Mouse (Mus musculus) heart, embryonic 12.5 days (tissue): ENCODE measurements around the gene Tekt1. TPM values are rescaled to one million over a fixed set of nuclear protein-coding genes. Genes with fewer than 3 reads are reported as not detected.

Source experiments
- ATAC-seq: fragments of 200-750 bp; cut with Nextera tagmentation; 2 replicates; pipeline ENCODE4 v1.8.0; 2017; ENCODE audit warnings: moderate TSS enrichment, moderate library complexity; ENCODE audit not compliant: insufficient number of reproducible peaks, low FRiP score
- H3K27ac ChIP-seq: fragments of 300-500 bp; sonication (generic); 2 replicates; pipeline ENCODE4 v1.5.1; 2016; ENCODE audit warnings: mild to moderate bottlenecking, moderate library complexity; ENCODE audit not compliant: poor library complexity, severe bottlenecking
- H3K27me3 ChIP-seq: fragments of 300-500 bp; sonication (generic); replicated peaks from 2 replicates; pipeline ENCODE4 v1.6.1; 2016; ENCODE audit warnings: mild to moderate bottlenecking, moderate library complexity
- H3K36me3 ChIP-seq: fragments of 300-500 bp; sonication (generic); 2 replicates; pipeline ENCODE4 v1.6.1; 2016; ENCODE audit warnings: mild to moderate bottlenecking, moderate library complexity
- H3K4me1 ChIP-seq: fragments of 300-500 bp; sonication (generic); replicated peaks from 2 replicates; pipeline ENCODE4 v1.6.1; 2016; ENCODE audit warnings: mild to moderate bottlenecking
- H3K4me2 ChIP-seq: fragments of 300-500 bp; sonication (generic); 2 replicates; pipeline ENCODE4 v1.6.1; 2016; ENCODE audit warnings: mild to moderate bottlenecking, moderate library complexity
- H3K4me3 ChIP-seq: fragments of 300-500 bp; sonication (generic); 2 replicates; pipeline ENCODE4 v1.5.1; 2016; ENCODE audit warnings: mild to moderate bottlenecking
- H3K9ac ChIP-seq: fragments of 300-500 bp; sonication (generic); 2 replicates; pipeline ENCODE4 v1.6.1; 2016; ENCODE audit warnings: mild to moderate bottlenecking, moderate library complexity
- H3K9me3 ChIP-seq: fragments of 300-500 bp; sonication (generic); replicated peaks from 2 replicates; pipeline ENCODE4 v1.6.1; 2016; ENCODE audit warnings: mild to moderate bottlenecking, moderate library complexity
- WGBS: fragments of 180-500 bp; shearing (Covaris S2); methylation state at CpG from one replicate; pipeline ENCODE4 v1.1.7; 2016; 5-methylcytosine and 5-hydroxymethylcytosine counted together
- polyA plus RNA-seq: library from polyadenylated mRNA; unstranded; fragments of >200 nt; fragmentation: Nextera tagmentation; extraction: Ambion mirVana; gene quantifications from 2 replicates; pipeline ENCODE4 v1.2.1, GENCODE M21; 2016

Tekt1 gene
- polyA plus RNA-seq, 1 experiment from 2014 or later: 0.32 TPM

DNA sequence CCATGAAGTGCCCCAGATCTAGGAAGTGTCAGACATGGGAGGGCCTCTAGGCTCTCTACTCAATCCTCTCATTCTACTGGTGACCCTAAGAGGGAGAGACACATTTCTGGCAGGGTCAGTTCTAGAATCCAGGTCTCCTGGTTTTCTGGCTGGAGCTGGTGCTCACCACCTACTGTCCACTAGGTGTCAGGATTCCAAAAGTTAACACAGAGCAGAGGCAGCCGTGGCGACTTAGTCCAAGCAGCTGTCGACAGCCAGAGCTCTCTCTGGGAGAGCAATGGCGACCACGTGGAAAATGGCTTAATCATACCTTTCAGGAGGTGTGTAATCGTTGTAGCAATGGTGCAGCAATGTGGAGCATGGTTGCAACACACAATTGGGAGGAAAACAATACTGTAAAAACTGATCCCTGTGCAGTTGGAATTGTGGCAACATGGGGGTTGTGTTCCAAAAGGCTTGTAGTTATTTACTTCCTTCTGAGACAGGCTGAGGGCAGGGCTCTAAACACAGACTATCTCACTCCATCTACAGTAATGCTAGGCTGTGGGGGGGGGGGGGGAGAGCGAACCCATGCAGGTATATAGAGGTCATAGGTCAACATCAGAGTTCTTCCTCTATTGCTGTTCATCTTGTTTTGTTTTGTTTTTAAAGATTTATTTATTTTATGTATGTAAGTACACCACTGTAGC lies 19.5 kb downstream of the Tekt1 start:
- Histone ChIP-seq H3K27me3 (peaks cover 10% of the 10 kb centered on the region; the same call in 1 of the 2 replicates), H3K36me3 (no peaks in the 10 kb centered on the region), H3K27ac (no peak overlapping the region), H3K4me1 (peaks cover 2% of the 10 kb centered on the region; the same call in 1 of the 2 replicates), H3K9ac (no peak overlapping the region), H3K4me2 (peak overlapping the region; percentile 40; the same call in 1 of the 2 replicates), H3K9me3 (no peaks in the 10 kb centered on the region), H3K4me3 (no peak overlapping the region)
- ATAC-seq: peak; percentile 77; the same call in 1 of the 2 replicates
- WGBS: 11% methylated on average over 7 of the region's 7 CpGs

DNA sequence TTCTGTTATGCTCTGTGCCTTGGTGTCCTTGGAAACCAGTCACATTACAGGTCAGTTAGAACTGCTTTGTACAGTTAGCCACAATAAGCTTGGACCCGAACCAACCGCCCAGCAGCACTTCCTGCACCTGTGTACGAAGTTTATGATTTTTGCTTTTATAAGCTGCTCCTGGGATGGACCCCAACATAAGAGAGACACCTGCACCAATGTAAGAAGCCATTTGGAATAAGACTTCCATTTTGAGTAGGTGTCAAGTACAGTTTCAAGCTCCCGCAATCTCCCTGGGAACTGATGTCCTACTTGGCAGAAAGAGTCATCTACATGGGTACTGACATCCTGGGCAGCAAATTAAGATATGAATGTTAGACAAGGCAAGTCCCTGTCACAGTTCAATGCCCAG lies 22.5 kb downstream of the Tekt1 start:
- Histone ChIP-seq H3K27me3 (peaks cover 10% of the 10 kb centered on the region; the same call in 1 of the 2 replicates), H3K9me3 (no peaks in the 10 kb centered on the region), H3K4me1 (peaks cover 2% of the 10 kb centered on the region; the same call in 1 of the 2 replicates), H3K4me2 (no peak overlapping the region), H3K4me3 (no peak overlapping the region), H3K36me3 (no peaks in the 10 kb centered on the region), H3K9ac (no peak overlapping the region), H3K27ac (no peak overlapping the region)
- no peak for ATAC-seq
- WGBS: 83% methylated on average over 4 of the region's 4 CpGs

DNA sequence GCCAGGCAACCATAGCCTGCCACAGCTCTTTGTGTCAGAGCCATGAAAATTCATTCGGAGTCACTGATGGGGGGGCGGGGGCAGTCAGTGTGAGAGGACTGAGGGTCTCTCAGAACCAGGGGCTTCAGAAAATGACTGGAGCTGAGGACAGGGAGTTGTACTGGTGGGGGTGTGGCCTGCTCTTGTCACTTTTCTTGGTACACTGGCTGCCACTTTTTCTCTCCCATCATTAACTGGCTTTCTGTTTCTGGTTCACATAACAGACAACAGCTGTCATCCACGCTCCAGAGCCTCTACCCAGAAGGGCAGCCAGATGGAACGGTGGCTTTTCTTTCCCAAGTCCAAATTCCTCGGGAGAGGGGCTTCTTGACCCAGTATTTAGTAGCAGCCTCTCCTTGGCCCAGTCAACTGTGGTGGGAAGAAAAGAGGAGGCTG lies 23.8 kb downstream of the Tekt1 start:
- Histone ChIP-seq H3K36me3 (no peaks in the 10 kb centered on the region), H3K4me2 (no peak overlapping the region), H3K4me3 (no peak overlapping the region), H3K4me1 (peaks cover 2% of the 10 kb centered on the region; the same call in 1 of the 2 replicates), H3K27me3 (peaks cover 10% of the 10 kb centered on the region; the same call in 1 of the 2 replicates), H3K27ac (no peak overlapping the region), H3K9me3 (no peaks in the 10 kb centered on the region), H3K9ac (no peak overlapping the region)
- no peak for ATAC-seq
- 50% methylated on average over 5 of the region's 5 CpGs for WGBS

DNA sequence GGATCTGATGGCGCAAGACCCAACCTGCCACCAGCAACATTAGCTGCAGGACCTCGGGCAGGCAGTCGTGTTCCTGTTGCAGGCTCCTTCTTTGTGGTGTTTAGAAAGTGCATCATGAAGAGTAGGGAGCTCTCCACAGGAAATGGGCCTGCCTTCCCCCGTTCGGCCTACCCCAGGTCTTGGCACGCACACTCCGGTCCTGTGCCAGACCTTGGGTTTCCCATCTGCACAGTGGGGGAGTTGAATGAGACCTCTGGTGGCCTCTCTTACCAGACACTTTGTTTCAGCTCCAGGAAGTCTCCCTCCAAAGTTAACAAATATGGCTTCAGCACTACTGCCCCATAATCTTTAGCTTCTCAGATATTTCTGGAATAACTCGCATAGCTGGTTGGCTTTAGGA lies 25.5 kb downstream of the Tekt1 start:
- no peaks in the 10 kb centered on the region for H3K36me3 ChIP-seq
- no peak overlapping the region for H3K4me2 ChIP-seq
- no peak for ATAC-seq
- H3K9ac ChIP-seq: no peak overlapping the region
- WGBS: 77% methylated on average over 8 of the region's 8 CpGs
- no peak overlapping the region for H3K27ac ChIP-seq
- H3K27me3 ChIP-seq: peaks cover 10% of the 10 kb centered on the region; the same call in 1 of the 2 replicates
- H3K9me3 ChIP-seq: no peaks in the 10 kb centered on the region
- H3K4me1 ChIP-seq: no peaks in the 10 kb centered on the region; the same call in 1 of the 2 replicates
- H3K4me3 ChIP-seq: no peak overlapping the region

DNA sequence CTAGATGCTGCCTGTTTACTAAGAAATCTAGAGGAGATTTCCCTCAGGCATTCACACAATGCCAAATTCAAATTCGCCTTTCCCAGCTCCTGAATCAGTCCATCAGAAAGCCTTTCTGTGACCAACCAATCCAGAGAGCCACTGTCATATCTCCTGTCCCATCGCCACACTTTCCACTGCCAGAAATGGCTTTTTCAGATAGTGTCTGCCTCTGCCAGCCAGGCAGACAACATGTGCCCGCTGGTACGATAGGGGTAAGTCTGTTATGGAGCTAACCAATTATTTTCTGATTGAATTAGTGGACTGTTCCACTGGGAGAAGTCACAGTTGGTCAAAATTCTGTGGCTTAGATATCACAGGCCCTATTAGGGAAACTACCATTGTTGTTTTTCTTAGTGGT lies 27.6 kb downstream of the Tekt1 start:
- H3K4me2 ChIP-seq: no peak overlapping the region
- H3K9me3 ChIP-seq: no peaks in the 10 kb centered on the region
- no peak overlapping the region for H3K9ac ChIP-seq
- H3K27me3 ChIP-seq: peaks cover 10% of the 10 kb centered on the region; the same call in 1 of the 2 replicates
- no peak overlapping the region for H3K4me3 ChIP-seq
- H3K4me1 ChIP-seq: no peaks in the 10 kb centered on the region; the same call in 1 of the 2 replicates
- no peak for ATAC-seq
- H3K27ac ChIP-seq: no peak overlapping the region
- no peaks in the 10 kb centered on the region for H3K36me3 ChIP-seq
- WGBS: 75% methylated on average over 4 of the region's 4 CpGs

DNA sequence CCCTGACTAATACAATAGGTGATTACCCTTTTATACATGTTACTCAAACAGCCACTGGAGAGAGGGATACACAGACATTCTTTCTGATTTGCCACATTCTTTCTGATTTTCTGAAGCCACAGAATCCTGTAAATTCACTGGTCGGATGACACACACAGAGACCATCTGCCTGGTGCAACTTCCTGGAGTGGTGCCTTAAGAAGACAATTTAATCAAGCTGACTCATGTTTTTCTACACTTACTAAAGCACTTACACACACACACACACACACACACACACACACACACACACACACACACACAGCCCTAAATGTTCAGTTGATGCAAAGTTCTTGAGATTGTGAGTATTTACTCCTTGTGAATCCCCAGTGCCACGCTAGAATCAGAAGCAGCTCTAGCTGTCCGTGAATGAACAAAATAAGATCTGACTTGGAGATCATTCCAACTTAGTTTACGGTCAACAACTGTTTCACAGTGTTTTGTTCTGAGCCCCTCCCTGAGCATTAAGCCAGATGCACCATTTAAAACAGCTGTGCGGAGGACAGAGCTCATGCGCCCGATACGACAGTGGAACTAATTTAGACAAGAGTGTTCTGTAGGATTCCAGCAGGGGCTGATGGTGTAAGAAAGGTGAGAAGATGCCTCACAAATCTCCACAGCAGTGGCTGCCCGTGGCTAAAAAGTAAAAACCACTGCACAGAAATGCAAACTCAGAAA lies 29.1 kb downstream of the Tekt1 start:
- Histone ChIP-seq H3K4me1 (no peaks in the 10 kb centered on the region), H3K27me3 (no peaks in the 10 kb centered on the region), H3K4me3 (no peak overlapping the region), H3K27ac (no peak overlapping the region), H3K4me2 (no peak overlapping the region), H3K36me3 (no peaks in the 10 kb centered on the region), H3K9me3 (no peaks in the 10 kb centered on the region), H3K9ac (no peak overlapping the region)
- no peak for ATAC-seq
- 82% methylated on average over 9 of the region's 9 CpGs for WGBS

DNA sequence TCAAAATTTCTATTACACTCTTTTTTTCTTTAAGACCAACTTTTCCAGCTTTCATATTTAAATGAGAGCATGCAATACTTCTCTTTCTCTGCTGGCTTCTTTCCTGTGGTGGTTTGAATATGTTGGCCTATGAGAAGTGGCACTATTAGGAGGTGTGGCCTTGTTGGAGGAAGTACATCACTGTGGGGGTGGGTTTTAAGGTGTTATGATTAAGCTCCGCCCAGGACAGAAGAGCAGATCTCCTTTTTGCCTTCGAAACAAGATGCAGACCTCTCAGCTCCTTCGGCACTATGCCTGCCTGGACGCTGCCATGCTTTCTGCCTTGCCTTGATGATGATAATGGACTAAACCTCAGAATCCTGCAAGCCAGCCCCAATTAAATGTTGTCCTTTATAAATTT lies 36.5 kb downstream of the Tekt1 start:
- no peaks in the 10 kb centered on the region for H3K36me3 ChIP-seq
- no peak overlapping the region for H3K9ac ChIP-seq
- WGBS: 73% methylated on average over 4 of the region's 4 CpGs
- no peak overlapping the region for H3K4me2 ChIP-seq
- ATAC-seq: no peak
- no peak overlapping the region for H3K4me3 ChIP-seq
- no peaks in the 10 kb centered on the region for H3K4me1 ChIP-seq
- H3K27ac ChIP-seq: no peak overlapping the region
- H3K27me3 ChIP-seq: no peaks in the 10 kb centered on the region
- no peaks in the 10 kb centered on the region for H3K9me3 ChIP-seq

DNA sequence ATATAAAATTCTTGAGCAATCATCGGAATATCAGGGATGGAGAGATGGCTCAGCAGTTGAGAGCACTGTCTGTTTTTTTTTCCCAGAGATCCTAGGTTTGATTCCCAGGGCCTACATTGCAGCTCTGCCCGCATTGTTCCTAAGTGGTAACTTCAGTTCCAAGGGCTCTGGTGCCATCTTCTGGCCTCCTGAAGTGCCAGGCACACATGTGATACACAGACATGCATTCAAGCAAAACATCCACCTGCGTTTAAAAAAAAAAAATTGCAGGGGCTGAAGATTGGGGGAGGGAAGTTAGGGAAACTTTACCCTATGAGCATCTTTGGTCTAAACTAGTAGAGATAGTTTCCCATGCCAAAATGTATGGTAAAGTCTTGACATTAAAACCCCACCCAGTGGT lies 37.8 kb downstream of the Tekt1 start:
- no peaks in the 10 kb centered on the region for H3K9me3 ChIP-seq
- no peak overlapping the region for H3K9ac ChIP-seq
- H3K36me3 ChIP-seq: no peaks in the 10 kb centered on the region
- no peak overlapping the region for H3K4me3 ChIP-seq
- H3K4me1 ChIP-seq: no peaks in the 10 kb centered on the region
- 65% methylated on average over 3 of the region's 3 CpGs for WGBS
- no peak overlapping the region for H3K27ac ChIP-seq
- no peak overlapping the region for H3K4me2 ChIP-seq
- no peaks in the 10 kb centered on the region for H3K27me3 ChIP-seq
- no peak for ATAC-seq

DNA sequence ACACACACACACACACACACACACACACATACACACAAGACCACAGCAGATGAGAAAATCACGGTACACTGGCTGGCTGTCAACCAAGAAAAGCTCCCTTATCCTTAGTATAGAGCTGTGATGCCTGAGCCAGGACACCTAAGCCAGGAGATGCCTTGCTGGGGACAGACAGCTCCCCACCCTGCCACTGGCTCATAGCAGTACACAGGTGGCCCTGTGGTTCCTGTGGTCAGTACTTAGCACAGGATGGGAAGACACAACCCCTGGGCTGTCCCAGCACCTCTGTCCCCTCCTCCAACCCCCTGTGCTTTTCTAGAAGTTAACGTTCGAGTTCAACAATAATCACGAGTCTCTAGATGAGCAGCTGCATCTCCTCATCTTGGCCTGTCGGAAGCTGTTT lies 44.2 kb downstream of the Tekt1 start:
- peaks cover 59% of the 10 kb centered on the region for H3K27me3 ChIP-seq
- no peak overlapping the region for H3K4me3 ChIP-seq
- no peak for ATAC-seq
- H3K4me1 ChIP-seq: peaks cover 7% of the 10 kb centered on the region
- H3K36me3 ChIP-seq: no peaks in the 10 kb centered on the region
- H3K4me2 ChIP-seq: no peak overlapping the region
- H3K27ac ChIP-seq: no peak overlapping the region
- H3K9me3 ChIP-seq: no peaks in the 10 kb centered on the region
- H3K9ac ChIP-seq: no peak overlapping the region
- 59% methylated on average over 5 of the region's 5 CpGs for WGBS

DNA sequence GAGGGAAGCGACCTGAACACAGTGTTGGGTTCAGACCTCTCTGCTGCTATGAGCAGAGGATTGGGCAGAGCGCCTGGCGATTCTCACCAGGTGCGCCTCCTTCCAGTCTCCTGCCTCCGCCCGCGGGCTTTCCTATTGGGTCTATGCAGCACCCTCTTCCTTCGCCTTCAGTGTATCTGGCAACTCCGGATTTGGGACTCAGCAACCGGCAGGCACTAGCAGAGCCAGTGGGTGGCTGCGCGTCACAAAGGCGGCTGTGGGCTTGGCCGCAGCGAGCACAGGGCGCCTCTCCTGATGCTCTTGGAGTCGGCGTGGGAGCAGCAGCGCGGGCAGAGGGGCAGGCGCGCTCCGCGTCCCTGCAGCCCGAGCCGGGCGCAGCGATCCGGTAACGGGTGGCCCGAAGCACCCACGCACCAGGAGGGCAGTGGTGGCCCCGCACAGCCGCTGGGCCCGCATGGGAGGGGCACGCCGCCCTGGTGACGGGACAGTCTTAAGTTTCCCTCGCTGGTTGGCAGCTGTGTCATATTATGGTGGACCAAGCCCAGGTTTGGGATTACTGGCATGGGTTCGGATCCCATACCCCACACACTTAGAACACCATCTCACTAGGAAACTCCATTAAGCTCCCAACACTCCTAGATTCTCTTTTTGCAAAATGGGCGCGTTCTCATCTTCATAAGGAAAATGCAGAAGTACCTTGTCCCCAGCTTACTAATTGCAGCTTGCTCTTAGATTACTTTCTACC lies 47.9 kb downstream of the Tekt1 start, which contains the start of gene Fbxo39:
Gene Fbxo39 (plus strand): TSS at position 294 of the 745 bp plus-strand sequence.
- Histone ChIP-seq H3K4me3 (peak within 1 kb of the TSS; percentile 40), H3K27ac (no peak within 1 kb of the TSS), H3K9me3 (no peaks in the 10 kb centered on the region), H3K36me3 (no peaks in the 10 kb centered on the region), H3K4me1 (peaks cover 10% of the 10 kb centered on the region), H3K27me3 (peaks cover 67% of the 10 kb centered on the region), H3K4me2 (peak within 1 kb of the TSS; percentile 71), H3K9ac (peak within 1 kb of the TSS; percentile 19; the same call in 1 of the 2 replicates)
- no peak for ATAC-seq
- 9% methylated on average over 42 of the region's 42 CpGs for WGBS
